Mouse (Mus musculus) limb, embryonic 12.5 days (tissue): Measurements from ENCODE around the gene Ints4. TPM values are rescaled to one million over a fixed set of nuclear protein-coding genes. Genes with fewer than 3 reads are reported as not detected.

Experiments used
- ATAC-seq: fragments of 200-750 bp; cut with Nextera tagmentation; 2 replicates; pipeline ENCODE4 v1.8.0; 2017; ENCODE audit warnings: low read depth, moderate TSS enrichment; ENCODE audit not compliant: insufficient number of reproducible peaks, insufficient read depth, low FRiP score, low TSS enrichment
- H3K27ac ChIP-seq: fragments of 300-500 bp; sonication (generic); 2 replicates; pipeline ENCODE4 v1.5.1; 2016; ENCODE audit warnings: mild to moderate bottlenecking, moderate library complexity
- H3K27me3 ChIP-seq: fragments of 300-500 bp; sonication (generic); 2 replicates; pipeline ENCODE4 v1.6.1; 2016; ENCODE audit warnings: mild to moderate bottlenecking, moderate library complexity
- H3K36me3 ChIP-seq: fragments of 300-500 bp; sonication (generic); 2 replicates; pipeline ENCODE4 v1.6.1; 2016; ENCODE audit warnings: mild to moderate bottlenecking, moderate library complexity
- H3K4me1 ChIP-seq: fragments of 300-500 bp; sonication (generic); replicated peaks from 2 replicates; pipeline ENCODE4 v1.6.1; 2016
- H3K4me2 ChIP-seq: fragments of 300-500 bp; sonication (generic); 2 replicates; pipeline ENCODE4 v1.6.1; 2016; ENCODE audit warnings: mild to moderate bottlenecking, moderate library complexity
- H3K4me3 ChIP-seq: fragments of 300-500 bp; sonication (generic); replicated peaks from 2 replicates; pipeline ENCODE4 v1.5.1; 2016; ENCODE audit warnings: mild to moderate bottlenecking
- H3K9ac ChIP-seq: fragments of 300-500 bp; sonication (generic); replicated peaks from 2 replicates; pipeline ENCODE4 v1.6.1; 2016; ENCODE audit warnings: mild to moderate bottlenecking, moderate library complexity
- H3K9me3 ChIP-seq: fragments of 300-500 bp; sonication (generic); 2 replicates; pipeline ENCODE4 v1.6.1; 2016; ENCODE audit warnings: mild to moderate bottlenecking, moderate library complexity
- WGBS: fragments of 180-500 bp; shearing (Covaris S2); methylation state at CpG from one replicate; pipeline ENCODE4 v1.1.7; 2016; 5-methylcytosine and 5-hydroxymethylcytosine counted together
- polyA plus RNA-seq: library from polyadenylated mRNA; unstranded; fragments of >200 nt; fragmentation: Nextera tagmentation; extraction: Ambion mirVana; gene quantifications from 2 replicates; pipeline ENCODE4 v1.2.1, GENCODE M21; 2016

Ints4 gene
- polyA plus RNA-seq, 1 experiment from 2014 or later, result 61.2 TPM

DNA sequence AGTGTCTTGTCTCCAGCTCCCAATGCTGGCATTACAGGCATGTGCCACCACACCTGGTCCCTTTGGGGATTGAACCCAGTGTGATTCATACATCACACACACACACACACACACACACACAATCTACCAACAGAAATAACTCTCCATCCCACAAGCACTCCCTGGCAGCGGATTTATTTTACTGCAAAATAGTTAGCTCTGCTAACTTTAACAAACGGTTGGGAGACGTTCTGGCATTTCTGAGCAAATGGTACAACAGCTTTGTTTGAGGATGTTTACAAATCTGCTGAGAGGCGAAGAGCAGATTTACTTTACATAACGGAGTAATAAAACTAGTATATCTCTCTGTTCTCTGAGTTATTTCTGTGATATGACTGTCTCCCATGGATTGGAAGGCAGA lies 7.8 kb upstream of the Ints4 start:
- H3K4me1 ChIP-seq, result no peaks in the 10 kb centered on the region
- no peaks in the 10 kb centered on the region for H3K9me3 ChIP-seq
- no peak overlapping the region for H3K4me2 ChIP-seq
- no peaks in the 10 kb centered on the region for H3K36me3 ChIP-seq
- no peak for ATAC-seq
- 81% methylated on average over 5 of the region's 5 CpGs for WGBS
- no peaks in the 10 kb centered on the region for H3K27me3 ChIP-seq
- no peak overlapping the region for H3K4me3 ChIP-seq
- no peak overlapping the region for H3K9ac ChIP-seq
- H3K27ac ChIP-seq, result no peak overlapping the region

DNA sequence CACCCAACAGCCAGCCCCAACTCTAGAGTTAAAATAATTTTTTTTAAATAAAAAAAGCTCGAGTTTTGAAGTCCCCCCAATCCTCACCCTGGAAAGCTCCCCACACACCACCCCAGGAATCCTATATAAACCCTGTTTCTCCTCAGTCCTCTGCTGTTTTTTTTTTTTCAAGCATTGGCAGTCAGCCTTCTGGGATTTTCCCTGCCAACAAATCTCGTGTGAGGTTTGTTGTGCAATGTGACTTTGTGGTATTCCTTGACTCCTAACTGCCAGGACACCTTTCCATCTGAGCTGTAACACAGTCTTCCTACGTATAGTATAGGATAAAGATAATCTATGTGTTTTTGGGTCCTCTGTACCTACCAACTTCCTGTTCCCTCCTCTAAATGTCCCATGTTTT lies 1.4 kb upstream of the Ints4 start:
- Histone ChIP-seq H3K9me3 (no peaks in the 10 kb centered on the region), H3K27ac (no peak overlapping the region), H3K36me3 (no peaks in the 10 kb centered on the region), H3K4me3 (no peak overlapping the region), H3K4me2 (no peak overlapping the region), H3K4me1 (peaks cover 15% of the 10 kb centered on the region; the same call in 1 of the 2 replicates), H3K9ac (no peak overlapping the region), H3K27me3 (no peaks in the 10 kb centered on the region)
- ATAC-seq, result no peak
- WGBS, result 68% methylated on average over 3 of the region's 3 CpGs

DNA sequence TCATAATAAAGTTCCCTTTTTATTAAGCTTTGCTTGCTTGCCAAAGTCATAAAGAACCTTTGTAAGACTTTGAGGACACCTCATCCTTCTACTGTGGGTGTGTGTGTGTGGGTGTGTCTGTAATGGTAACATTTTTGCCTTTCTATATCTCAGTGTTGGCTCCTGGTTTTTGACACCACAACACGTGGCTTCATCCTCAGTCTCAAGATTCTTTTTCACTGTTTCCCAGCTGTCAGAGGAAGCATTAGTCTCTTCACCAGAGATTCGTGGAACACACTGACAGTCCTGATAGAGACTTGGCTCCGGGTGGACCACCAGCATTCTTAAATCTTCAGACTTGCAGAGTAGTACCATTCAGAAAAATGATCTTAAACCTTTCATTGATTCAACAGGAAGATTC lies 466 bp upstream of the Ints4 start:
- Histone ChIP-seq H3K27ac (no peak overlapping the region), H3K4me1 (peaks cover 15% of the 10 kb centered on the region; the same call in 1 of the 2 replicates), H3K27me3 (no peaks in the 10 kb centered on the region), H3K9ac (no peak overlapping the region), H3K36me3 (peaks cover 8% of the 10 kb centered on the region), H3K4me3 (peak overlapping the region; percentile 63), H3K4me2 (peak overlapping the region; percentile 93), H3K9me3 (no peaks in the 10 kb centered on the region)
- ATAC-seq, result no peak
- 34% methylated on average over 3 of the region's 3 CpGs for WGBS

DNA sequence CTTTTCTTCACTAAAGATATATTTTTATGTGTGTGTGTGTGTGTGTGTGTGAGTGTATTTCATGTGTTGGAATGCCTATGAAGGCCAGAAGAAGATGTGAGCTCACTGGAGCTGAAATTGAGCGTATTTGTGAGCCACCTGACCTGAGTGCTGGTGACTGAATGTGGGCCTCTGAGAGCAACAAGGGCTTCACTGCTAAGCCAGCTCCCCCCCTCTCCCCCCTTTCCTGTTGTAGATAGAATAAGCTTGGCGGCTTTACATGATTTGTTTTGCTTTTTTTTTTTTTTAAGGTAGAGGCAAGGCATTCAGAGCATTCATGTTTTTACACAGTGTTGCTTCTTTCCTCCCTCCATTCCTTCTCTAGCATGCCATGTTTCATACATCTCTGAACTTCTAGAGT lies 2.6 kb downstream of the Ints4 start:
- H3K4me2 ChIP-seq, result no peak overlapping the region
- H3K36me3 ChIP-seq, result peaks cover 39% of the 10 kb centered on the region
- no peaks in the 10 kb centered on the region for H3K27me3 ChIP-seq
- no peaks in the 10 kb centered on the region for H3K9me3 ChIP-seq
- ATAC-seq, result no peak
- peaks cover 15% of the 10 kb centered on the region; the same call in 1 of the 2 replicates for H3K4me1 ChIP-seq
- WGBS, result 82% methylated on average over 2 of the region's 2 CpGs
- no peak overlapping the region for H3K9ac ChIP-seq
- H3K27ac ChIP-seq, result no peak overlapping the region
- no peak overlapping the region for H3K4me3 ChIP-seq

DNA sequence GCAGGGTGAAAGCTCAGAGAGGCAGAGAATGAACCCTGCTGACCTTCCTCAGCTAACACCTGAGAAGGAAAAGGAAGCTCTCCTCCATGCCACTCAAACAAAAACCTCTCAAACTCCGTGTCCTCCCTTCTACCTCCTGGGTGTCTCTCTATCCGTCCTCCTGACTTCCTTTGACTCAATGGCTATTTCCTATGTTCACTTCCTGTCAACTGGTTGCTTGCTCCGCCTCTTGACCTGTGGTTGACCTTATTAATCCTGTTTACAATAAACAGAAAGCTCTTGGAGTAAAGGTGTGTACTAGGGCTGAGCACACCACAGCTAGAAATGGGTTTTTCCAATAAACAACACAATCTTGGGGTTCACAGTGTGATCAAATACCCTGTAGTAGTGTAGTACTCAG lies 10.4 kb downstream of the Ints4 start:
- Histone ChIP-seq H3K9me3 (no peaks in the 10 kb centered on the region; the same call in 1 of the 2 replicates), H3K27me3 (no peaks in the 10 kb centered on the region), H3K4me3 (no peak overlapping the region), H3K4me2 (no peak overlapping the region), H3K36me3 (peaks cover 80% of the 10 kb centered on the region), H3K27ac (no peak overlapping the region), H3K4me1 (no peaks in the 10 kb centered on the region), H3K9ac (no peak overlapping the region)
- 63% methylated on average over 3 of the region's 3 CpGs for WGBS
- ATAC-seq, result no peak

DNA sequence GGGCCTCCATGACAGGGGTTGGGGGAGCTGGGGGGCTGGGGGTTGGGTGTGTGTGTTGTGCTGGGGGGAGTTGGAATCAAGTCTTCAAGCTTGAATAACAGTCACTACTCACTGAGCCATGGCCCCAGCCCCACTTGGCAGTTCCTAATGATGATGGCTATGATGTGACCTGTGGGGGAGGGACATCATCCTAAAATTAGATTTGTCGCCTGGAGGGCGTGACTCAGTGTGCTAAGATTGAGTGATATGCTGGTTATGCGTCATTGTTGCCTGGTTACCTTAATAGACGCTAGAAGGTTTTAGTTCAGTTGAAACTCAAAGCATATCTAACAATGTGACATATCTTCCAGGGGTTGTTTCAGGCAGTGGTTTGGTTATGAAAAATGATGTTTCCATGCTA lies 11.7 kb downstream of the Ints4 start:
- peaks cover 73% of the 10 kb centered on the region for H3K36me3 ChIP-seq
- 90% methylated on average over 4 of the region's 4 CpGs for WGBS

DNA sequence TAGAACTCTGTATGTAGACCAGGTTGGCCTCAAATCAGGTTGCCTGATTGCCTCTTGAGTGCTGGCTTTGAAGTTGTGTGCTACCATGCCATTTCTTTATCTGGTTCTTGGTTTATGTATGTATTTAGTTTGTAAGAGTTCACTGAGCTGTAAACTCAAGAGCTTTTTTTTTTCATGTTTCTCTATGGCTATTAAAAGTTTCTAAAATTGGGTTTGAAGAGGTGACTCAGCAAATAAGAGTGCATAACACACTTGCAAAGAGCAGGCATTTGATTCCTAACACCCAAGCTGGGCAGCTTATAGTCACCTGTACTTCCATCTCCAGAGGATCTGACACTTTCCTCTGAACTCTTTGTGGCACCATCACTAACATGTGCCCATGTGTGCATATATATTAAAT lies 14.3 kb downstream of the Ints4 start:
- H3K9me3 ChIP-seq, result no peaks in the 10 kb centered on the region; the same call in 1 of the 2 replicates
- H3K4me3 ChIP-seq, result no peak overlapping the region
- H3K4me2 ChIP-seq, result no peak overlapping the region
- H3K4me1 ChIP-seq, result no peaks in the 10 kb centered on the region
- ATAC-seq, result no peak
- no peak overlapping the region for H3K27ac ChIP-seq
- peaks cover 72% of the 10 kb centered on the region for H3K36me3 ChIP-seq
- H3K27me3 ChIP-seq, result no peaks in the 10 kb centered on the region
- H3K9ac ChIP-seq, result no peak overlapping the region

More for the DNA sequence above, 11.7 kb downstream of the Ints4 start:
- Histone ChIP-seq H3K9me3 (no peaks in the 10 kb centered on the region; the same call in 1 of the 2 replicates), H3K4me3 (no peak overlapping the region), H3K9ac (no peak overlapping the region), H3K27ac (no peak overlapping the region), H3K4me1 (no peaks in the 10 kb centered on the region), H3K4me2 (no peak overlapping the region), H3K27me3 (no peaks in the 10 kb centered on the region)
- no peak for ATAC-seq

DNA sequence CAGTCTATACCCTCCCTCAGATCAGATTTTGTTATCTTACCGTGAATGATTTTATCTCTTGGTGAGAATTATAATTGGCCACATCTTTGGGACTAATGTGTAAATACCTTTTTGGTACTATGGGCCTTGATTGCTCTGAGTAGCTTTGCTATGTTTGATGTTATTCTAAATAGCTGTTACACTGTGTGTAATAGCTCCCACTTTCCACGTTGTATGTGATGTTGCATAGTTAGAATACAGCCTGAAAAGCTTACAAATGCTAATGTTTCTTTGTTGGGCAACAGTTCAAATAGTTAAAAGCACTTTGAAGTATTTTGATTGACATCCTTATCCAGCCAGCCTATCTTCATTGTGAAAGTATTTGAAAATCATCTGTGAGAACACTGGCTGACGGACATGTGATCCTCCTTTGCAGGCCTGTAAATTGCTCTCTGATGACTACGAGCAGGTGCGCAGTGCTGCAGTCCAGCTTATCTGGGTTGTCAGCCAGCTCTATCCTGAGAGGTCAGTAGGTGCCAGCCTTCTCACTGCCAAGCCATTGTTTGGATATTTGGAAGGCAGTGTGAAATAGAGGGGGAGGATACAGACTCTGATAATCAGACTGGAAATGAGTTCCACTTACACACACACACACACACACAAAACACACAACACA lies 19.9 kb downstream of the Ints4 start:
- ATAC-seq, result no peak
- Histone ChIP-seq H3K27me3 (no peaks in the 10 kb centered on the region), H3K4me3 (no peak overlapping the region), H3K4me1 (no peaks in the 10 kb centered on the region), H3K9ac (no peak overlapping the region), H3K36me3 (peaks cover 71% of the 10 kb centered on the region), H3K27ac (no peak overlapping the region), H3K4me2 (no peak overlapping the region), H3K9me3 (no peaks in the 10 kb centered on the region; the same call in 1 of the 2 replicates)
- WGBS, result 89% methylated on average over 5 of the region's 5 CpGs

DNA sequence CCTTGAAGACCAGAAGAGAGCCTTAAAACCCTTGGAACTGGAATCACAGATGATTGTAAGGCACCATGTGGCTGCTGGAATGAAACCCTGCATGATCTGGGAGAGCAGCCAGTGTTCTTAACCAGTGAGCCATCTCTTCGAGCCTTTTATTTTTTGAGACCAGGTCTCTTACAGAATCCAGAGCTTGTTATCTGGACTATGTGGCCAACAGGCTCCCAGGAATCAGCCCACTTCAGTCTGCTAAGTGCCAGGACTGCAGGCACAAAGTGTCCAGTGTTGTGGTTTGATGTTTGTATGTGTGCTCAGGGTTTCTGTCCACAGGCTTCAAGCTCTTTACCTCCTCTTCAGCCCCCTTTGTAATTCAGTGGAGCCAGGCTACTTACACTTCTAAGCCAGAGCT lies 34.0 kb downstream of the Ints4 start:
- Histone ChIP-seq H3K27me3 (no peaks in the 10 kb centered on the region), H3K9ac (no peak overlapping the region), H3K36me3 (peaks cover 92% of the 10 kb centered on the region), H3K9me3 (no peaks in the 10 kb centered on the region), H3K4me3 (no peak overlapping the region), H3K27ac (no peak overlapping the region), H3K4me2 (no peak overlapping the region), H3K4me1 (no peaks in the 10 kb centered on the region)
- 90% methylated on average over 1 of the region's 1 CpGs for WGBS
- no peak for ATAC-seq

DNA sequence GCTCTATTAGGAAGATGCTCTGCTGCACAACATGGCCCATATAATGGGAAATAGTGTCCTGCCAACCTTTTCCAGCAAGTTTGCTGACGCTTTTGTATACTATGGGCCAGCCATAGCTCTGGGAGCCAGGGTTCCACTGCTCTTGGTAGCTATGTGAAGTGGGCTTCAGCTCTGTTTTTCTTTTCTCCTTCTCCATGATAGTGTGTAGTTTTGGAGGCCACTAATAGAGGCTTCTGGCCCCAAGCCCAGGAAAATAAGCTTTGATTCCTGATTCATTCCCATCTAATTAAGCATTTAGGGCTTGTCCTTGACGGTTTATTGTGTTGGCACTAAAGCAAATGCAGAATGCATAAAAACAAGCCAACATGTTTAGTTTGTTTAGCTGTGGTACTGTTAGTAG lies 39.2 kb downstream of the Ints4 start:
- WGBS, result 90% methylated on average over 2 of the region's 2 CpGs
- Histone ChIP-seq H3K4me3 (no peak overlapping the region), H3K4me1 (no peaks in the 10 kb centered on the region), H3K36me3 (peaks cover 85% of the 10 kb centered on the region), H3K9me3 (no peaks in the 10 kb centered on the region), H3K27ac (no peak overlapping the region), H3K4me2 (no peak overlapping the region), H3K27me3 (no peaks in the 10 kb centered on the region), H3K9ac (no peak overlapping the region)
- no peak for ATAC-seq

DNA sequence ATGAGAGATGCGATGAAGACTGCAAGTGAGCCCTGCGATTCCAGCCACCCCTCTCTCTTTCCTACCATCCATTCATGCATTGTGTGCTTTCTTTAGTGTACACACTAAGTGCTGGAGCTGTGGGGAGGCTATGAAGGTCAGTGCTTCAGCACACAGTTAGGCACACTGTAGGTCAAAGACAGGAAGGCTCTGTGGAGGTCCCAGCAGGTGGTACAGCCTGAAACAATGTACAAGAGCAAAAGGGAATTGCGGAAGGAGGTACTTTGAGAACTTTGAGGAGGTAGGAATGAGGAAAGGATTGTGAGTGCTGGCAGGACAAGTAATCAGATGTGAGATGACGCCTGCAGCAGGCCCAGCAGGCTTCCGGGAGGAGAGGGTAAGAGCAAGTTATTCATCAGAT lies 54.8 kb downstream of the Ints4 start:
- Histone ChIP-seq H3K27ac (no peak overlapping the region), H3K36me3 (peaks cover 97% of the 10 kb centered on the region), H3K4me3 (no peak overlapping the region), H3K4me2 (no peak overlapping the region), H3K27me3 (no peaks in the 10 kb centered on the region), H3K9me3 (peaks cover 6% of the 10 kb centered on the region; the same call in 1 of the 2 replicates), H3K4me1 (no peaks in the 10 kb centered on the region), H3K9ac (no peak overlapping the region)
- ATAC-seq, result no peak
- 92% methylated on average over 5 of the region's 5 CpGs for WGBS

DNA sequence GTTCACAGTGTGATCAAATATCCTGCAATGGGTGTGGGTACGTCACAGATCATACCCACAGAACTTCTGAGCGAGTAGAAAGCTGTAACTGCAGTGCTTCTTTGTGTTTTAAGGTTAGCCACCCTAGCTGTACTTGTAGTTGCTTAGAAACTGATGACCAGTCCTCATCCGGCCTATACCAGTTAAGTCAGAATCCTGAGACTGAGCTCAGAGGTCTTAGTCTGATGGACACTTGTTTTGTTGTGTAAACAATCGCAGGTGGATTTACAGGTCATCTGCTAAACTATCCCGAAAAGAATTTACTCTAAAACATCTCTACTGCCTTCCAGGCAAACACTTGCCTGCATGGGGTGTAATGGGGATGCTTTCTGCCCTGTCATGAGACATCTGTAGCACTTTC lies 55.8 kb downstream of the Ints4 start:
- H3K9me3 ChIP-seq, result no peaks in the 10 kb centered on the region
- WGBS, result 92% methylated on average over 5 of the region's 5 CpGs
- no peak for ATAC-seq
- H3K4me1 ChIP-seq, result no peaks in the 10 kb centered on the region
- no peaks in the 10 kb centered on the region for H3K27me3 ChIP-seq
- no peak overlapping the region for H3K9ac ChIP-seq
- peaks cover 97% of the 10 kb centered on the region for H3K36me3 ChIP-seq
- H3K4me3 ChIP-seq, result no peak overlapping the region
- no peak overlapping the region for H3K27ac ChIP-seq
- no peak overlapping the region for H3K4me2 ChIP-seq
